Mouse (Mus musculus) 3134 (cell line): ENCODE data around the gene Fam193a.

Experiments used
- DNase-seq: peaks from one replicate; pipeline ENCODE4 v3.0.0-alpha.2; 2011; ENCODE audit warnings: low spot score; ENCODE audit not compliant: insufficient read length; ENCODE audit errors: extremely low read depth

Fam193a gene

GRCm38 (mm10) chr5:34446207-34446606 lies 76.5 kb downstream of the Fam193a start:
- DNase-seq = no peak

- DNase-seq = no peak
These were observed 89.3 kb downstream of the Fam193a start for GRCm38 (mm10) chr5:34458994-34459393.

- no peak for DNase-seq
These were observed 91.6 kb downstream of the Fam193a start for GRCm38 (mm10) chr5:34461294-34461693.

GRCm38 (mm10) chr5:34461841-34462240 lies 92.1 kb downstream of the Fam193a start:
- DNase-seq = no peak

GRCm38 (mm10) chr5:34466079-34466478 lies 96.3 kb downstream of the Fam193a start:
- DNase-seq = no peak

GRCm38 (mm10) chr5:34466648-34467047 lies 96.9 kb downstream of the Fam193a start:
- no peak for DNase-seq

- no peak for DNase-seq
These were observed 98.5 kb downstream of the Fam193a start for GRCm38 (mm10) chr5:34468039-34468775.

- no peak for DNase-seq
These were observed 111.2 kb downstream of the Fam193a start for GRCm38 (mm10) chr5:34480926-34481325.

GRCm38 (mm10) chr5:34485731-34486130 lies 116.0 kb downstream of the Fam193a start:
- peak; percentile 14 for DNase-seq

GRCm38 (mm10) chr5:34487320-34488090 lies 117.8 kb downstream of the Fam193a start:
- no peak for DNase-seq

GRCm38 (mm10) chr5:34488741-34489417 lies 119.1 kb downstream of the Fam193a start:
- no peak for DNase-seq

- no peak for DNase-seq
These were observed 119.7 kb downstream of the Fam193a start for GRCm38 (mm10) chr5:34489418-34489787.

- no peak for DNase-seq
These were observed 127.0 kb downstream of the Fam193a start for GRCm38 (mm10) chr5:34496745-34497144.

GRCm38 (mm10) chr5:34500886-34501285 lies 131.2 kb downstream of the Fam193a start:
- DNase-seq = no peak

- DNase-seq = no peak
These were observed 131.9 kb downstream of the Fam193a start for GRCm38 (mm10) chr5:34501588-34501987.

GRCm38 (mm10) chr5:34502411-34502810 lies 132.7 kb downstream of the Fam193a start:
- DNase-seq = no peak

- DNase-seq = no peak
These were observed 133.1 kb downstream of the Fam193a start for GRCm38 (mm10) chr5:34502821-34503220.

GRCm38 (mm10) chr5:34512486-34512885 lies 142.8 kb downstream of the Fam193a start:
- no peak for DNase-seq

GRCm38 (mm10) chr5:34513466-34514217 lies 143.9 kb downstream of the Fam193a start, which contains the start of gene Tnip2:
TSS of gene Tnip2 (minus strand) at chr5:34513991.
- peak; percentile 93 for DNase-seq

GRCm38 (mm10) chr5:34514218-34514566 lies 144.5 kb downstream of the Fam193a start:
- no peak for DNase-seq

- no peak for DNase-seq
These were observed 145.4 kb downstream of the Fam193a start for GRCm38 (mm10) chr5:34515096-34515495.
